Mouse (Mus musculus): ENCODE data around the gene Maml3.

DNA sequence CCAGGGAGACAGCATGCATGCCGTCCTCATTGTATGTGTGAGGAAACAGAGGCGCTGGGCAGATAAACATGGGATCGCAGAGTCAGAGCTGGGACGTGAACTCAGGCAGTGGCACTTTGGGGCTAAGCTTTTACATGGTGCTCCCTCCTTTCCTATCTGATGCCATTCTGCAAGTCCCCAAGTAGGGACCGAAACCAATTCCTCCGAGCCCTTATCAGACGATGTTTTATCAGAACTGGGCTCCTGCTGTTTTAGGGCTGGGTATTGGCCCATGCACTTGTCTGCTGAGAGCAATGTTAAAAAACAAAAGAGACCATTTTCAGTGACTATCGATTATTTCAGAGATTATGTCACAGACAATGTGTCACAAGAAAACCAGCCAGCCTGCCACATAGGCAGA, 191.4 kb downstream of the Maml3 start:
- no peak for TF ChIP-seq CTCF (conservative IDR thresholded peaks at IDR 0.05 in 1 of 2, IDR thresholded peaks at IDR 0.05 in 1 of 2; ENCODE audit: low read depth in 2 of 2, low read length in 2 of 2)
- no peak for TF ChIP-seq TBP (conservative IDR thresholded peaks at IDR 0.05; ENCODE audit: low read depth, low read length)
- TF ChIP-seq POLR2A (IDR thresholded peaks at IDR 0.05; ENCODE audit: low read depth, low read length): no peak

All from CH12.LX (cell line).